Mouse (Mus musculus) lung, postnatal 0 days (tissue): Measurements from ENCODE around the gene Ddah1.

Experiments
- CTCF ChIP-seq: IDR thresholded peaks from 2 replicates; pipeline ENCODE4 v1.5.1; 2016; ENCODE audit warnings: antibody characterized with exemption, mild to moderate bottlenecking
- EP300 ChIP-seq: IDR thresholded peaks from 2 replicates; pipeline ENCODE4 v1.6.1; 2016; ENCODE audit warnings: antibody characterized with exemption, mild to moderate bottlenecking, control low read depth

GRCm38 (mm10) chr3:145787303-145787702 lies 28.8 kb downstream of the Ddah1 start:
- no peak for TF ChIP-seq CTCF
- no peak for TF ChIP-seq EP300
